Mouse (Mus musculus): Measurements from ENCODE around the gene Ccl2.

- no peak for TF ChIP-seq POLR2A (IDR thresholded peaks at IDR 0.05; ENCODE audit: insufficient read depth, low read depth, low read length)
- TF ChIP-seq CTCF (IDR thresholded peaks at IDR 0.05; ENCODE audit: insufficient read depth, low read depth, low read length): no peak
These were observed 10.1 kb downstream of the Ccl2 start, which contains the start of gene Ccl7 for GRCm38 (mm10) chr11:82045471-82045870.
